Comparison of ENCODE assay signal across 30 mouse cellular contexts in genomic region chr11:72118630-72119029, GRCm38 (mm10). TPM values are rescaled to one million over a fixed set of nuclear protein-coding genes. Genes with fewer than 3 reads are reported as not detected.
"Had no signal": no experiment of that assay in that cellular context is flagged by ENCODE, and none has a peak within 500 bp of the region (broad histone marks: within the 10 kb centered on the region; RNA-seq: fewer than 3 reads in every experiment).

No protein-coding gene starts in this region.

- H3K36me3 ChIP-seq: embryonic facial prominence, embryonic 10.5 days; embryonic facial prominence, embryonic 12.5 days; embryonic facial prominence, embryonic 13.5 days; embryonic facial prominence, embryonic 15.5 days; forebrain, embryonic 12.5 days; forebrain, embryonic 15.5 days had no signal

- H3K27me3 ChIP-seq: embryonic facial prominence, embryonic 12.5 days; embryonic facial prominence, embryonic 13.5 days; embryonic facial prominence, embryonic 15.5 days; forebrain, embryonic 13.5 days; forebrain, embryonic 15.5 days had no signal

- DNase-seq: cerebellum, adult 18-20 months; cerebellum, adult 2 months; cerebellum, adult 8-10 months; cerebellum, adult 9-10 months; cerebellum, adult 9-11 months; cerebellum, postnatal 10 days; cerebellum, postnatal 14 days; cerebellum, postnatal 25 days; cerebellum, postnatal 36 days; embryo, embryonic 11 days; gastrocnemius, adult 2 months; gastrocnemius, postnatal 10 days; gastrocnemius, postnatal 14 days; gastrocnemius, postnatal 25 days; gastrocnemius, postnatal 36 days; heart, adult 11 months; heart, adult 18-20 months; heart, adult 2 months had no signal

- H3K27ac ChIP-seq: embryonic facial prominence, embryonic 10.5 days; embryonic facial prominence, embryonic 12.5 days; embryonic facial prominence, embryonic 13.5 days; embryonic facial prominence, embryonic 15.5 days; forebrain, embryonic 12.5 days; forebrain, embryonic 13.5 days; forebrain, embryonic 15.5 days; gastrocnemius, adult 2 months; heart, adult 2 months had no signal

- H3K9me3 ChIP-seq: embryonic facial prominence, embryonic 10.5 days; embryonic facial prominence, embryonic 12.5 days; embryonic facial prominence, embryonic 13.5 days; embryonic facial prominence, embryonic 15.5 days; forebrain, embryonic 12.5 days; forebrain, embryonic 13.5 days; forebrain, embryonic 15.5 days had no signal

- H3K9ac ChIP-seq: embryonic facial prominence, embryonic 12.5 days; embryonic facial prominence, embryonic 13.5 days; embryonic facial prominence, embryonic 15.5 days; forebrain, embryonic 12.5 days; forebrain, embryonic 13.5 days; forebrain, embryonic 15.5 days had no signal

- H3K4me2 ChIP-seq: embryonic facial prominence, embryonic 12.5 days; embryonic facial prominence, embryonic 13.5 days; embryonic facial prominence, embryonic 15.5 days; forebrain, embryonic 12.5 days; forebrain, embryonic 13.5 days; forebrain, embryonic 15.5 days had no signal

- ATAC-seq: forebrain, embryonic 13.5 days; forebrain, embryonic 14.5 days; forebrain, embryonic 15.5 days; forebrain, embryonic 16.5 days had no signal

- H3K4me1 ChIP-seq: embryonic facial prominence, embryonic 10.5 days; embryonic facial prominence, embryonic 12.5 days; embryonic facial prominence, embryonic 13.5 days; embryonic facial prominence, embryonic 15.5 days; forebrain, embryonic 13.5 days had no signal

- H3K4me3 ChIP-seq: embryonic facial prominence, embryonic 10.5 days; embryonic facial prominence, embryonic 12.5 days; embryonic facial prominence, embryonic 13.5 days; embryonic facial prominence, embryonic 15.5 days; erythroblast, embryonic 14.5 days; forebrain, embryonic 12.5 days; forebrain, embryonic 13.5 days; forebrain, embryonic 15.5 days; gastrocnemius, adult 2 months; heart, adult 2 months had no signal

RNA-seq across cellular contexts. Expression of gene Pitpnm3, which starts 16.9 kb away (rescaled TPM):
- total RNA-seq: common myeloid progenitor, adult 5-6 weeks; granulocyte monocyte progenitor cell, adult 5-6 weeks had no signal
- polyA plus RNA-seq: erythroblast, embryonic 14.5 days had no signal
